Mouse (Mus musculus): Measurements from ENCODE around the gene Smyd3. TPM values are rescaled to one million over a fixed set of nuclear protein-coding genes. Genes with fewer than 3 reads are reported as not detected.
A peak's percentile ranks its signal among the peaks of the same experiment; 100 is the strongest.

Smyd3 gene
- polyA plus RNA-seq, 1 experiment from 2014 or later = 26.3 TPM

DNA sequence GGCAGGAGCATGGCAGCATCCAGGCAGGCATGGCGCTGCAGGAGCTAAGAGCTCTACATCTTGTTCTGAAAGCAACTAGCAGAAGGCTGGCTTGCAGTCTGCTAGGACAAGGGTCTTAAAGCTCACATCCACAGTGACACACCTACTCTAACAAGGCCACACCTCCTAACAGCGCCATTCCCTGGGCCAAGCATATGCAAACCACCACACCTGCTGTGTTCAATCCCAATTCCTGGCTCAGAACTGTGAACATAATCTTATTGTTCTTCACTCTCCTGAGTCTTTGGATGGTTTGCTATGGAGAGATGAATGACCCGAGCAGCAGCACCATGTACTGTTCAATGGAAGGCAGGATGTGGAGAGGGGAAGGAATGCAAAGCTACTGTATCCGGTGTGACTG, 559.2 kb downstream of the Smyd3 start:
- DNase-seq (ENCODE audit: low spot score) = no peak
- no peak overlapping the region for H3K4me3 ChIP-seq (ENCODE audit: low read depth, low read length)
- H3K9me3 ChIP-seq (replicated peaks; ENCODE audit: control insufficient read depth, low read length) = no peaks in the 10 kb centered on the region
- ATAC-seq (replicated peaks; ENCODE audit: insufficient number of reproducible peaks, low FRiP score, low TSS enrichment, low read depth) = no peak
- no peaks in the 10 kb centered on the region; the same call in 1 of the 2 replicates for H3K4me1 ChIP-seq (ENCODE audit: control insufficient read depth, insufficient read depth, low read length)
- H3K9ac ChIP-seq (replicated peaks; ENCODE audit: low read length) = no peak overlapping the region
- 92% methylated on average over 4 of the region's 4 CpGs for WGBS
- H3K36me3 ChIP-seq (replicated peaks; ENCODE audit: control insufficient read depth, insufficient read depth, low read depth, low read length) = no peaks in the 10 kb centered on the region
- no peak overlapping the region for H3K4me2 ChIP-seq (ENCODE audit: low read depth, low read length)
- H3K27me3 ChIP-seq (ENCODE audit: control insufficient read depth, insufficient read depth, low read length) = no peaks in the 10 kb centered on the region
- no peak overlapping the region for H3K27ac ChIP-seq (replicated peaks; ENCODE audit: low read depth, low read length)

DNA sequence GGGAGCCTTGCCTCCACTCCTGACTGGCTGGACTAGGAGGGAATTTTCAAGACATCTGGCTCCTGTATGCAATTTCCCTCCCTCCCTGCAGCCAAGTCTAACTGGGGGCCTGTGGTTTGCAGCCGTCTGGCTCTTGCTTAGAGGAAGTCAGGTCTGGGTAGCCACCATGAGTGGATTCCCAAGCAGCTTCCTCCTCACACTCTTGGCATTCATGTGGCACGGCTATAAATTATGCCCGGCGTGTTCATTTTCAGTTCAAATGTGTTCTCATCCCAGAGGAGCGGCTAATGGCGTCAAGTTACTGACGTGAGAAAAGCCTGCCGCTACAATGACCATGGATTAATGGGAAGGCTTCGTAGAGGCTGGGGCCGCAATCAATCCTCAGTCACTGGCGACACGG, 564.9 kb downstream of the Smyd3 start:
- Histone ChIP-seq H3K36me3 (replicated peaks; ENCODE audit: control insufficient read depth, insufficient read depth, low read depth, low read length) (no peaks in the 10 kb centered on the region), H3K9me3 (replicated peaks; ENCODE audit: control insufficient read depth, low read length) (no peaks in the 10 kb centered on the region), H3K4me3 (ENCODE audit: low read depth, low read length) (no peak overlapping the region), H3K9ac (replicated peaks; ENCODE audit: low read length) (no peak overlapping the region), H3K27ac (replicated peaks; ENCODE audit: low read depth, low read length) (no peak overlapping the region), H3K4me2 (ENCODE audit: low read depth, low read length) (no peak overlapping the region), H3K4me1 (ENCODE audit: control insufficient read depth, insufficient read depth, low read length) (no peaks in the 10 kb centered on the region), H3K27me3 (ENCODE audit: control insufficient read depth, insufficient read depth, low read length) (no peaks in the 10 kb centered on the region)
- 75% methylated on average over 12 of the region's 12 CpGs for WGBS
- DNase-seq (ENCODE audit: low spot score) = no peak
- ATAC-seq (replicated peaks; ENCODE audit: insufficient number of reproducible peaks, low FRiP score, low TSS enrichment, low read depth) = no peak

DNA sequence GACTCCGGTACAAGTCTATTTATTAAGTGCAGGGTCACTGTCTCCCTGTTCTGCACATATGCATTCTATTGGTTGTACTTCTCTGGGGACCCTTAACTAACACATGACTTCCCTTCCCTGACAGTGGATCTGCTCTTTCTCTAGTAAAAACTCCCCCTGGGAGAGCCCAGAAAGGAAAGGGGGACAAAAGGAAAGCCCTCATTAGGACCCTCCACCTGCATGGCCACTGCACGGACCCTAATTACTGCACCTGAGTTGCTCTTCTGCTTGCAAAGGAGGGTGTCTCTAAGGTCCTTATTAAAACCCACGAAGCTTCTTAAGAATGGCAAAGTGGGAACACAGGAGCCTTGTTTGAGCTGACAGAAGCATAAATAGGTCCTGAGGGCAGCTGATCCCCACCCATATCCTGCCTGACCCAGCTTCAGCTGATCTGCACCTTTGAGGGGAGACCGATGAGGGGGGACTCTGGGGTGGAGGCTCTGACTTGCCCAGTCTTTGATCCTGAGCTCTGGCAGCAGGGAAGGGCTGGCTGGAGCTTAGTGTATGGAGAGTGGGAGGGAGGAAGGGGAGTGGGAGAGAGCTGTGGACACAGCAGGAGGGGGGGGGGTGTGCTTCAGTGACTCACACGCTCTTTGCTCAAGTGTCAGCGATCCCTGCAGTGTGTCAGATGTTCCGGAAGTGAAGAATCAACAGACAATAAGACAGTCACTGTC, 575.4 kb downstream of the Smyd3 start:
- 38% methylated on average over 7 of the region's 7 CpGs for WGBS
- Histone ChIP-seq H3K9me3 (replicated peaks; ENCODE audit: control insufficient read depth, low read length) (no peaks in the 10 kb centered on the region), H3K4me3 (ENCODE audit: low read depth, low read length) (no peak overlapping the region), H3K27ac (replicated peaks; ENCODE audit: low read depth, low read length) (no peak overlapping the region), H3K4me1 (ENCODE audit: control insufficient read depth, insufficient read depth, low read length) (no peaks in the 10 kb centered on the region), H3K4me2 (ENCODE audit: low read depth, low read length) (no peak overlapping the region), H3K27me3 (ENCODE audit: control insufficient read depth, insufficient read depth, low read length) (no peaks in the 10 kb centered on the region), H3K36me3 (replicated peaks; ENCODE audit: control insufficient read depth, insufficient read depth, low read depth, low read length) (no peaks in the 10 kb centered on the region), H3K9ac (replicated peaks; ENCODE audit: low read length) (no peak overlapping the region)
- DNase-seq (ENCODE audit: low spot score) (no peak), ATAC-seq (replicated peaks; ENCODE audit: insufficient number of reproducible peaks, low FRiP score, low TSS enrichment, low read depth) (peak; percentile 42; the same call in 1 of the 2 replicates)

- ATAC-seq (replicated peaks; ENCODE audit: insufficient number of reproducible peaks, low FRiP score, low TSS enrichment, low read depth) (no peak), DNase-seq (ENCODE audit: low spot score) (no peak)
- Histone ChIP-seq H3K4me2 (ENCODE audit: low read depth, low read length) (no peak overlapping the region), H3K27me3 (ENCODE audit: control insufficient read depth, insufficient read depth, low read length) (no peaks in the 10 kb centered on the region), H3K4me3 (ENCODE audit: low read depth, low read length) (no peak overlapping the region), H3K9me3 (replicated peaks; ENCODE audit: control insufficient read depth, low read length) (no peaks in the 10 kb centered on the region), H3K27ac (replicated peaks; ENCODE audit: low read depth, low read length) (no peak overlapping the region), H3K9ac (replicated peaks; ENCODE audit: low read length) (no peak overlapping the region), H3K36me3 (replicated peaks; ENCODE audit: control insufficient read depth, insufficient read depth, low read depth, low read length) (no peaks in the 10 kb centered on the region), H3K4me1 (ENCODE audit: control insufficient read depth, insufficient read depth, low read length) (no peaks in the 10 kb centered on the region)
- 82% methylated on average over 4 of the region's 4 CpGs for WGBS
Measured at GRCm38 (mm10) chr1:178940353-178940752, 577.5 kb downstream of the Smyd3 start.

GRCm38 (mm10) chr1:178936976-178937375, 580.9 kb downstream of the Smyd3 start:
- DNase-seq (ENCODE audit: low spot score) (no peak), ATAC-seq (replicated peaks; ENCODE audit: insufficient number of reproducible peaks, low FRiP score, low TSS enrichment, low read depth) (no peak)
- no peaks in the 10 kb centered on the region for H3K9me3 ChIP-seq (replicated peaks; ENCODE audit: control insufficient read depth, low read length)
- H3K27me3 ChIP-seq (ENCODE audit: control insufficient read depth, insufficient read depth, low read length) = no peaks in the 10 kb centered on the region
- no peak overlapping the region for H3K4me3 ChIP-seq (ENCODE audit: low read depth, low read length)
- no peak overlapping the region for H3K27ac ChIP-seq (replicated peaks; ENCODE audit: low read depth, low read length)
- H3K36me3 ChIP-seq (replicated peaks; ENCODE audit: control insufficient read depth, insufficient read depth, low read depth, low read length) = no peaks in the 10 kb centered on the region; the same call in 1 of the 2 replicates
- H3K4me2 ChIP-seq (ENCODE audit: low read depth, low read length) = no peak overlapping the region
- H3K9ac ChIP-seq (replicated peaks; ENCODE audit: low read length) = no peak overlapping the region
- no peaks in the 10 kb centered on the region for H3K4me1 ChIP-seq (ENCODE audit: control insufficient read depth, insufficient read depth, low read length)
- 89% methylated on average over 2 of the region's 2 CpGs for WGBS

DNA sequence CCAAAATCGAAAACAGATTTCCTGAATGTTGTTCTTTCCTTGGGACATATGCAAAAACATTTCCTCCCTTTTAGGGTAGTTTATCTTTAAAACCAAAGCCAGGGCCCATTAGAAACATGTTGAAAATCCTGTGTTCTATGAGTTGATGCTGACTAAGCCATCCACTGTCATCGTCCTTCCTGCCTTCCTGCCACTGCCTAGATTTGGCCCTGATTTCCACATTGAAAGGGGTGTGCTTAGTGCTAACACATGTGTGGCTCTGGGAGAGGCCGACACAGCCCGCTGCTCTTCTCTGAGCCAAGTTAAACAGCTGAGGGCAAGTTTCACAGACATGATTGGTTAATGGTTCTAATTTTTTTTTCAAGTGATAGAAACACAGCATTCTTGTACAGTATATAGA, 581.4 kb downstream of the Smyd3 start:
- Histone ChIP-seq H3K27ac (replicated peaks; ENCODE audit: low read depth, low read length) (no peak overlapping the region), H3K4me1 (ENCODE audit: control insufficient read depth, insufficient read depth, low read length) (no peaks in the 10 kb centered on the region), H3K9ac (replicated peaks; ENCODE audit: low read length) (no peak overlapping the region), H3K27me3 (ENCODE audit: control insufficient read depth, insufficient read depth, low read length) (no peaks in the 10 kb centered on the region), H3K4me2 (ENCODE audit: low read depth, low read length) (no peak overlapping the region), H3K36me3 (replicated peaks; ENCODE audit: control insufficient read depth, insufficient read depth, low read depth, low read length) (no peaks in the 10 kb centered on the region; the same call in 1 of the 2 replicates), H3K9me3 (replicated peaks; ENCODE audit: control insufficient read depth, low read length) (no peaks in the 10 kb centered on the region), H3K4me3 (ENCODE audit: low read depth, low read length) (no peak overlapping the region)
- DNase-seq (ENCODE audit: low spot score) (no peak), ATAC-seq (replicated peaks; ENCODE audit: insufficient number of reproducible peaks, low FRiP score, low TSS enrichment, low read depth) (no peak)
- WGBS = 50% methylated on average over 4 of the region's 4 CpGs

DNA sequence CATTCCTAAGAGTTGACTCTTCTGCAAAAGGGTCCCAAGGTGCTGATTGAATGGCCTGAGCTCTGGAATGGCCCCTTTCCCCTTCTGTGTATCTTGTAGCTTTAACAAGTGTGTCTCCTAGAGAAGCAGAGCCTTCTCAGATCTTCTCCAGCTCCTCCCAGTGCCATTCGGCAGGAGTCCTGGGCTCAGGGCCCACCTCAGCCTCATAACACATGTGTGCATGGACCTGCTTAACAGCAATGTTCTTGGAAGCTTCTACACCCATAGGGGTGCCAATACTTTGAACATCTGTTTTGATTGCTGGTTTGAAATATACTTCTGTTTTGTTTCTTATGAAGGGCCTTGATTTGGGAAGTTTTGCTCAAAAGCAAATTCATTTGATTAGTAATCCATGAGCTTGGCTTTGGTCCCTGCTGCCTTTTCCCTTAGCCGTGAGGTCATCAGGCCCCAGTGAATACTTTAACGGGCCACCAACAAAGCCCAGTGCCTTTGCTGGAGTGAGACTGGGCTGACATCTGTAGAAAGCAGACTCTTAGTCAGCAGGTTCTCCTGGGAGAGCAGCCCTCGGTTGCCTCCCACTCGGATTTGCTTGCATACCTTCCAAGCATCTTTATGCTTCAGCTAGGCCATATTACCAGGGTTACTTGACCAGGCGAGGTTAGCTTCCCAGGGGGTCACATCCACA, 583.7 kb downstream of the Smyd3 start:
- no peaks in the 10 kb centered on the region for H3K4me1 ChIP-seq (ENCODE audit: control insufficient read depth, insufficient read depth, low read length)
- H3K4me3 ChIP-seq (ENCODE audit: low read depth, low read length) = no peak overlapping the region
- H3K9ac ChIP-seq (replicated peaks; ENCODE audit: low read length) = no peak overlapping the region
- H3K9me3 ChIP-seq (replicated peaks; ENCODE audit: control insufficient read depth, low read length) = no peaks in the 10 kb centered on the region
- H3K36me3 ChIP-seq (replicated peaks; ENCODE audit: control insufficient read depth, insufficient read depth, low read depth, low read length) = no peaks in the 10 kb centered on the region; the same call in 1 of the 2 replicates
- H3K27me3 ChIP-seq (ENCODE audit: control insufficient read depth, insufficient read depth, low read length) = no peaks in the 10 kb centered on the region
- ATAC-seq (replicated peaks; ENCODE audit: insufficient number of reproducible peaks, low FRiP score, low TSS enrichment, low read depth) (no peak), DNase-seq (ENCODE audit: low spot score) (no peak)
- WGBS = 82% methylated on average over 6 of the region's 6 CpGs
- no peak overlapping the region for H3K4me2 ChIP-seq (ENCODE audit: low read depth, low read length)
- H3K27ac ChIP-seq (replicated peaks; ENCODE audit: low read depth, low read length) = no peak overlapping the region

- no peaks in the 10 kb centered on the region for H3K4me1 ChIP-seq (ENCODE audit: control insufficient read depth, insufficient read depth, low read length)
- no peaks in the 10 kb centered on the region for H3K27me3 ChIP-seq (ENCODE audit: control insufficient read depth, insufficient read depth, low read length)
- H3K4me2 ChIP-seq (ENCODE audit: low read depth, low read length) = no peak overlapping the region
- H3K36me3 ChIP-seq (replicated peaks; ENCODE audit: control insufficient read depth, insufficient read depth, low read depth, low read length) = peaks cover 2% of the 10 kb centered on the region; the same call in 1 of the 2 replicates
- no peak overlapping the region for H3K27ac ChIP-seq (replicated peaks; ENCODE audit: low read depth, low read length)
- no peak for ATAC-seq (replicated peaks; ENCODE audit: insufficient number of reproducible peaks, low FRiP score, low TSS enrichment, low read depth)
- no peak overlapping the region for H3K9ac ChIP-seq (replicated peaks; ENCODE audit: low read length)
- DNase-seq (ENCODE audit: low spot score) = no peak
- no peaks in the 10 kb centered on the region for H3K9me3 ChIP-seq (replicated peaks; ENCODE audit: control insufficient read depth, low read length)
- H3K4me3 ChIP-seq (ENCODE audit: low read depth, low read length) = no peak overlapping the region
- WGBS = 79% methylated on average over 4 of the region's 4 CpGs
Measured at GRCm38 (mm10) chr1:178929531-178929930, 588.3 kb downstream of the Smyd3 start.
